Mouse (Mus musculus): ENCODE measurements around the gene Afap1l2. TPM values are rescaled to one million over a fixed set of nuclear protein-coding genes. Genes with fewer than 3 reads are reported as not detected.

Gene Afap1l2
- polyA plus RNA-seq, 1 experiment from 2014 or later = 22.0 TPM

GRCm38 (mm10) chr19:56998910-56999309, 9.1 kb downstream of the Afap1l2 start:
- ATAC-seq (ENCODE audit: low FRiP score, low TSS enrichment) = no peak
- no peaks in the 10 kb centered on the region for H3K27me3 ChIP-seq (ENCODE audit: insufficient read depth, low read length)
- H3K4me1 ChIP-seq (ENCODE audit: insufficient read depth, low read length) = peaks cover 48% of the 10 kb centered on the region
- no peak overlapping the region for H3K4me2 ChIP-seq (replicated peaks; ENCODE audit: low read depth, low read length)
- H3K27ac ChIP-seq (ENCODE audit: low read length) = no peak overlapping the region
- no peaks in the 10 kb centered on the region for H3K36me3 ChIP-seq (ENCODE audit: insufficient read depth, low read length)
- H3K9ac ChIP-seq (replicated peaks; ENCODE audit: low read length) = no peak overlapping the region
- no peak overlapping the region for H3K4me3 ChIP-seq (ENCODE audit: low read length)
- H3K9me3 ChIP-seq (ENCODE audit: low read length) = no peaks in the 10 kb centered on the region
- 87% methylated on average over 2 of the region's 2 CpGs for WGBS

DNA sequence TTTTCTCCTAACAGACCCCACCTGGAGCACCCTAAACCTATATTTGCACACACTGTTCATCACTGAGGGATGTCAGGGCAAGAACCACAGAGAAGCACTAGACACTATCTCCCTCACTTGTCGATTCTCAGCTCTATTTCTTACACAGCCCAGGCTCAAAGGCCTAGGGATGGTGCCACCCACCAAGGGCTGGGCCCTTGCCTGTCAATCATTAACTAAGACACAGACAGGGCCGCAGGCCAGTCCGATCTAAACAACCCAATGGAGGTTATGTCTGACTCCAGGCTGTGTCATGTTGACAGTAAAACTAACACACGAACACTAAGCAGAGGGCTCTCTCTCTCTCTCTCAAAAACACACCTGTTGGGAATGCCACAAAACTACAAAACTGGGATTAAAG, 9.7 kb downstream of the Afap1l2 start:
- ATAC-seq (ENCODE audit: low FRiP score, low TSS enrichment) = 0 out of 2 replicates have a peak, but pooled peaks have one; percentile 21
- Histone ChIP-seq H3K27ac (ENCODE audit: low read length) (peak overlapping the region; percentile 69; the same call in 1 of the 2 replicates), H3K9ac (replicated peaks; ENCODE audit: low read length) (no peak overlapping the region), H3K9me3 (ENCODE audit: low read length) (no peaks in the 10 kb centered on the region), H3K36me3 (ENCODE audit: insufficient read depth, low read length) (no peaks in the 10 kb centered on the region), H3K4me2 (replicated peaks; ENCODE audit: low read depth, low read length) (no peak overlapping the region), H3K4me3 (ENCODE audit: low read length) (no peak overlapping the region), H3K4me1 (ENCODE audit: insufficient read depth, low read length) (peaks cover 46% of the 10 kb centered on the region), H3K27me3 (ENCODE audit: insufficient read depth, low read length) (no peaks in the 10 kb centered on the region)
- WGBS = 82% methylated on average over 4 of the region's 4 CpGs

DNA sequence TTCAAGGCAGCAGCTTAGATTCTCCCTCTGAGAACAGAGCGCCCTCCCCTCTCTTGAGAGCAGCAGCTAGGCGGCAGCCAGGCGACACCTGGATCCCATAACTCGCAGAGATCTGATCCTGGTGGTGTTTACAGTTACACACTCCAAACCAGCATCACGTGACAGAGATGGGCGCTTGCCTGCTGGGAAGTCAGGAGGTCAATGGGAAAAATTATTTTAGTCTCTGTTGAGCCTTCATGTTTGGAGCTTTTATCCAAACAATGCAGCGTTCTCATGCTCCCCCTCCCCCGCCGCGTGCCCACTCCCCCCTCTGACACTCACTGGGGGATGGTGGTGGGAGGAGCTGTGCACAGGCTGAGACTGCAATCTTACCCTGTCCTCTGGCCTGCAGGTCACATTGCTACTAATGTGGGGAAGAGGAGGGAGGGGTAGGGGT, 10.8 kb downstream of the Afap1l2 start:
- no peaks in the 10 kb centered on the region for H3K36me3 ChIP-seq (ENCODE audit: insufficient read depth, low read length)
- H3K4me1 ChIP-seq (ENCODE audit: insufficient read depth, low read length) = peaks cover 34% of the 10 kb centered on the region
- 1% methylated on average over 10 of the region's 10 CpGs for WGBS
- H3K27me3 ChIP-seq (ENCODE audit: insufficient read depth, low read length) = no peaks in the 10 kb centered on the region
- peak; percentile 92 for ATAC-seq (ENCODE audit: low FRiP score, low TSS enrichment)
- peak overlapping the region; percentile 27 for H3K4me3 ChIP-seq (ENCODE audit: low read length)
- H3K4me2 ChIP-seq (replicated peaks; ENCODE audit: low read depth, low read length) = peak overlapping the region; percentile 44
- peak overlapping the region; percentile 69 for H3K27ac ChIP-seq (ENCODE audit: low read length)
- no peaks in the 10 kb centered on the region for H3K9me3 ChIP-seq (ENCODE audit: low read length)
- H3K9ac ChIP-seq (replicated peaks; ENCODE audit: low read length) = peak overlapping the region; percentile 49; the same call in 1 of the 2 replicates

GRCm38 (mm10) chr19:56995441-56995840, 12.6 kb downstream of the Afap1l2 start:
- Histone ChIP-seq H3K4me1 (ENCODE audit: insufficient read depth, low read length) (peaks cover 39% of the 10 kb centered on the region), H3K27me3 (ENCODE audit: insufficient read depth, low read length) (no peaks in the 10 kb centered on the region), H3K36me3 (ENCODE audit: insufficient read depth, low read length) (no peaks in the 10 kb centered on the region), H3K4me2 (replicated peaks; ENCODE audit: low read depth, low read length) (no peak overlapping the region), H3K9me3 (ENCODE audit: low read length) (no peaks in the 10 kb centered on the region), H3K9ac (replicated peaks; ENCODE audit: low read length) (no peak overlapping the region), H3K27ac (ENCODE audit: low read length) (no peak overlapping the region), H3K4me3 (ENCODE audit: low read length) (no peak overlapping the region)
- WGBS = 72% methylated on average over 4 of the region's 4 CpGs
- ATAC-seq (ENCODE audit: low FRiP score, low TSS enrichment) = no peak

DNA sequence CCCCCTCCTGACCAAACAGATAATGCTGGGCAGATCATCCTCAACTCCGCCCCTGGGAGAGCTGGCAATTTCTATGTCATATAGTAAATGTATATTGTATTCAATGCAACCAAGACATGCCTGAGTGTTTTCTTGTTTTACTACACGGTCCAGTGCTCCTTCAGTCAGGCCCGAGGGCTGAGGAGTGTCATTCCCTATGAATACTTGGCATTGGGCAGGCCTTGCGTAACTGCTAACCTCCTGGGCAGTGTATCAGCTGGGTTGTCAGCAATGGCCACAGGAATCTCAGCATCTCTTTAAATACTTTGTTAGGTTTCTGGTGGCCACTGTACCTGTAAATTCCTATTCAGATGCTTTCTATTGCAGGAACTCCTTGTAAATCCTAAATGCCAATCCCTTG, 13.4 kb downstream of the Afap1l2 start:
- peaks cover 46% of the 10 kb centered on the region for H3K4me1 ChIP-seq (ENCODE audit: insufficient read depth, low read length)
- no peak for ATAC-seq (ENCODE audit: low FRiP score, low TSS enrichment)

DNA sequence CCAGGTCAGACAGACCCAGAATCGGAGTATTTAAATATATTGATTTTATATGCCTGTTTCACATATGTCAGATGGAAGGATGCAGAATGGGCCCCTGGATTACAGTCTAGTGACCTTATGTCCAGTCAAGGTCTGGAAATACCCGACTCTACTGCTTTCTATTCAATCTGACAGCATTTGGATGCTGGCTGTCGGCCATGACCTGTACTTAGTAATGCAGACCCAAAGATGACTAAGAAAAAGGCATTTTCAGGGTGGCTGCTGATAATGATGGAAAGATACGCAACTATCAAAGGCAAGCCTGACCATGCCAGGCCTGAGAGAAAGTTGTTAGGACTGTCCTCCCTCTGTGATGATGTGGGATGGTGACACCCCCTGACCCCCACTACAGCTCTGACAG, 14.3 kb downstream of the Afap1l2 start:
- H3K9me3 ChIP-seq (ENCODE audit: low read length) = no peaks in the 10 kb centered on the region
- H3K27ac ChIP-seq (ENCODE audit: low read length) = peak overlapping the region; percentile 13; the same call in 1 of the 2 replicates
- no peak overlapping the region for H3K4me2 ChIP-seq (replicated peaks; ENCODE audit: low read depth, low read length)
- H3K9ac ChIP-seq (replicated peaks; ENCODE audit: low read length) = no peak overlapping the region
- H3K36me3 ChIP-seq (ENCODE audit: insufficient read depth, low read length) = no peaks in the 10 kb centered on the region
- 66% methylated on average over 4 of the region's 4 CpGs for WGBS
- ATAC-seq (ENCODE audit: low FRiP score, low TSS enrichment) = no peak
- H3K4me1 ChIP-seq (ENCODE audit: insufficient read depth, low read length) = peaks cover 54% of the 10 kb centered on the region
- H3K4me3 ChIP-seq (ENCODE audit: low read length) = no peak overlapping the region
- no peaks in the 10 kb centered on the region for H3K27me3 ChIP-seq (ENCODE audit: insufficient read depth, low read length)

More for the DNA sequence above, 13.4 kb downstream of the Afap1l2 start:
- Histone ChIP-seq H3K4me3 (ENCODE audit: low read length) (no peak overlapping the region), H3K4me2 (replicated peaks; ENCODE audit: low read depth, low read length) (no peak overlapping the region), H3K27ac (ENCODE audit: low read length) (0 out of 2 replicates have a peak overlapping the region, but pooled peaks have one; percentile 13), H3K9ac (replicated peaks; ENCODE audit: low read length) (no peak overlapping the region), H3K36me3 (ENCODE audit: insufficient read depth, low read length) (no peaks in the 10 kb centered on the region), H3K9me3 (ENCODE audit: low read length) (no peaks in the 10 kb centered on the region), H3K27me3 (ENCODE audit: insufficient read depth, low read length) (no peaks in the 10 kb centered on the region)
- 51% methylated on average over 4 of the region's 4 CpGs for WGBS

DNA sequence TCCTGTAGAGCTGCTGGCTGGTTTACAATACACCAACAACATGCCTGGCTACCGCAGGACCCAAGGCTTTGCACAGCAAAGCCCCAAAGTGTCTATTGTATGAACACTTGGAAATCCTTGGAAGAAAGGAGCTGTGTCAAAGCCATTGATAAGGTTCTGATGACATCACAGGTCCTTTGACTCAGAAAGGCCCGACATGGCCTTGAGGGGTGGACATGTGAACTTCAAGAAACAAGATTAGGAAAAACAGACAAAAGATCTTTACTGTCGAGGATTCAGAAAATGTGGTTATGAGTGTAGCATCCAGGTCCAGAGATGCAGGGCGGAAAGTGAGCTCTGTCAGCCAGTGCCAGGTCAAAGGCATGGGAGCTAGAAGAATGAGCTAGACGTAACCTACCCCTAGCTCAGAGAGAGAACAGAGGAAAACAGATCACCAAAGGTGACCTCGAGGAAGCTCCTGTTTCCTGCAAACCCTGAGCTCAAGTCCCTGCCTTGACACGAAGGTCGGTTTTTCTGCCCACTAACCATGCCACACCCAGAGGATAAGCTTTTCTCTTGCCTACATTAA, 15.0 kb downstream of the Afap1l2 start:
- no peak overlapping the region for H3K4me2 ChIP-seq (replicated peaks; ENCODE audit: low read depth, low read length)
- no peak overlapping the region for H3K27ac ChIP-seq (ENCODE audit: low read length)
- 61% methylated on average over 8 of the region's 8 CpGs for WGBS
- H3K9me3 ChIP-seq (ENCODE audit: low read length) = no peaks in the 10 kb centered on the region
- no peaks in the 10 kb centered on the region for H3K36me3 ChIP-seq (ENCODE audit: insufficient read depth, low read length)
- no peak overlapping the region for H3K4me3 ChIP-seq (ENCODE audit: low read length)
- no peak overlapping the region for H3K9ac ChIP-seq (replicated peaks; ENCODE audit: low read length)
- H3K4me1 ChIP-seq (ENCODE audit: insufficient read depth, low read length) = peaks cover 60% of the 10 kb centered on the region
- H3K27me3 ChIP-seq (ENCODE audit: insufficient read depth, low read length) = no peaks in the 10 kb centered on the region
- no peak for ATAC-seq (ENCODE audit: low FRiP score, low TSS enrichment)

- no peak overlapping the region for H3K9ac ChIP-seq (replicated peaks; ENCODE audit: low read length)
- no peak for ATAC-seq (ENCODE audit: low FRiP score, low TSS enrichment)
- H3K36me3 ChIP-seq (ENCODE audit: insufficient read depth, low read length) = no peaks in the 10 kb centered on the region
- WGBS = 64% methylated on average over 14 of the region's 14 CpGs
- no peaks in the 10 kb centered on the region for H3K27me3 ChIP-seq (ENCODE audit: insufficient read depth, low read length)
- peak overlapping the region; percentile 36; the same call in 1 of the 2 replicates for H3K27ac ChIP-seq (ENCODE audit: low read length)
- H3K4me2 ChIP-seq (replicated peaks; ENCODE audit: low read depth, low read length) = no peak overlapping the region
- H3K9me3 ChIP-seq (ENCODE audit: low read length) = no peaks in the 10 kb centered on the region
- H3K4me3 ChIP-seq (ENCODE audit: low read length) = no peak overlapping the region
- peaks cover 51% of the 10 kb centered on the region for H3K4me1 ChIP-seq (ENCODE audit: insufficient read depth, low read length)
Observed at GRCm38 (mm10) chr19:56990367-56991111, 17.5 kb downstream of the Afap1l2 start.

- Histone ChIP-seq H3K4me1 (ENCODE audit: insufficient read depth, low read length) (peaks cover 44% of the 10 kb centered on the region), H3K27ac (ENCODE audit: low read length) (peak overlapping the region; percentile 23; the same call in 1 of the 2 replicates), H3K4me2 (replicated peaks; ENCODE audit: low read depth, low read length) (no peak overlapping the region), H3K9ac (replicated peaks; ENCODE audit: low read length) (no peak overlapping the region), H3K36me3 (ENCODE audit: insufficient read depth, low read length) (no peaks in the 10 kb centered on the region), H3K27me3 (ENCODE audit: insufficient read depth, low read length) (no peaks in the 10 kb centered on the region), H3K4me3 (ENCODE audit: low read length) (no peak overlapping the region), H3K9me3 (ENCODE audit: low read length) (no peaks in the 10 kb centered on the region)
- no peak for ATAC-seq (ENCODE audit: low FRiP score, low TSS enrichment)
- WGBS = 75% methylated on average over 8 of the region's 8 CpGs
Observed at GRCm38 (mm10) chr19:56989171-56989570, 18.9 kb downstream of the Afap1l2 start.

DNA sequence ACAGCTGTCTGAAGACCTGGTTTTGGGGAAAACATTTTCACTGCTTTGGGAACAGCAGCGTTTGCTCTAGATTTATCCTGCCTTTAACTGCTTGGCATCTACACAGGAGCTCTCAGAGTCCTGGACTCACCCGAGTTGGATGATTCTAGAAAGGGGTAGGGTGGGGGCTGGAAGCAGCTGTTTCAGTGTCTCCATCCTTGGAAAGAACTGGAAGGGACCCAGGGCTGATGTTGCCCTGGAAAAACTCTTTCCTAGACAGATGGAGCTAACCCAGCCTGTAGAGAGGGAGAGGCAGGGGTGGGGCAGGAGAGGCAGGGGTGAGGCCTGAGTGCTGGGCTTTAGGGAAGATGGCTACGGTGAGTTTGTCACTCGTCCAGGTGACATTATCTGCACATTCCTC, 23.8 kb downstream of the Afap1l2 start:
- Histone ChIP-seq H3K4me1 (ENCODE audit: insufficient read depth, low read length) (peaks cover 19% of the 10 kb centered on the region; the same call in 1 of the 2 replicates), H3K4me3 (ENCODE audit: low read length) (no peak overlapping the region), H3K27ac (ENCODE audit: low read length) (no peak overlapping the region), H3K27me3 (ENCODE audit: insufficient read depth, low read length) (no peaks in the 10 kb centered on the region), H3K36me3 (ENCODE audit: insufficient read depth, low read length) (no peaks in the 10 kb centered on the region), H3K9ac (replicated peaks; ENCODE audit: low read length) (no peak overlapping the region), H3K4me2 (replicated peaks; ENCODE audit: low read depth, low read length) (no peak overlapping the region), H3K9me3 (ENCODE audit: low read length) (no peaks in the 10 kb centered on the region)
- 61% methylated on average over 4 of the region's 4 CpGs for WGBS
- no peak for ATAC-seq (ENCODE audit: low FRiP score, low TSS enrichment)

All from kidney, embryonic 16.5 days (tissue).